Mouse (Mus musculus): ENCODE data around the gene Mrpl51. TPM values are rescaled to one million over a fixed set of nuclear protein-coding genes. Genes with fewer than 3 reads are reported as not detected.

Mrpl51 gene
- polyA plus RNA-seq, 1 experiment from 2014 or later: 210 TPM

DNA sequence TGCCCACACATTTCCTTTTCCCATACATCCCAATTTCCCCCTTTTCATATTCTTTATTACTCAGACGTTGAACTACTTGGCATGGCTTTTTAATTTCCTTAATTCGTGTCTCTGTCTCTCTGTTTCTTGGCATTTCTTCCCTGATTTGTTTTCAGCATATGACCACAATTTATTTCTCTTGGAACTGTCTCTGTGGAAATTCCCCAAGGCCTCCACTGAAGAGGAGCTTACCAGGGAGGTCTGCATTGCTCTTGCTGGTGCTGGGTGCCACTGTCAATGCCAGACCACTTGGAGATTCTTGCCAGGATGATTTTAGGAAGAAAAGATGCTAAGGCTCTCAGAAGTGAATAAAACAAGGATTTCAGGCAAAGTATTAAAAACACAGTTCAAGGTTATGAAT is 21.0 kb downstream of the Mrpl51 start:
- no peaks in the 10 kb centered on the region for H3K36me3 ChIP-seq (replicated peaks; ENCODE audit: insufficient read depth, low read length)
- H3K4me3 ChIP-seq (ENCODE audit: low read depth, low read length): no peak overlapping the region
- peaks cover 13% of the 10 kb centered on the region for H3K4me1 ChIP-seq (ENCODE audit: insufficient read depth)
- 33% methylated on average over 2 of the region's 2 CpGs for WGBS (ENCODE audit: insufficient replicate concordance)
- no peak for ATAC-seq
- no peak overlapping the region for H3K9ac ChIP-seq (replicated peaks)
- TF ChIP-seq EP300 (IDR thresholded peaks at IDR 0.05; ENCODE audit: low read depth) (no peak), CTCF (IDR thresholded peaks at IDR 0.05; ENCODE audit: low read depth) (no peak)
- DNase-seq: no peak
- no peak overlapping the region for H3K27ac ChIP-seq (ENCODE audit: low read depth)
- H3K27me3 ChIP-seq (ENCODE audit: insufficient read depth, low read length): peaks cover 10% of the 10 kb centered on the region
- no peaks in the 10 kb centered on the region for H3K9me3 ChIP-seq (ENCODE audit: low read length)
- H3K4me2 ChIP-seq (ENCODE audit: low read depth, low read length): no peak overlapping the region

DNA sequence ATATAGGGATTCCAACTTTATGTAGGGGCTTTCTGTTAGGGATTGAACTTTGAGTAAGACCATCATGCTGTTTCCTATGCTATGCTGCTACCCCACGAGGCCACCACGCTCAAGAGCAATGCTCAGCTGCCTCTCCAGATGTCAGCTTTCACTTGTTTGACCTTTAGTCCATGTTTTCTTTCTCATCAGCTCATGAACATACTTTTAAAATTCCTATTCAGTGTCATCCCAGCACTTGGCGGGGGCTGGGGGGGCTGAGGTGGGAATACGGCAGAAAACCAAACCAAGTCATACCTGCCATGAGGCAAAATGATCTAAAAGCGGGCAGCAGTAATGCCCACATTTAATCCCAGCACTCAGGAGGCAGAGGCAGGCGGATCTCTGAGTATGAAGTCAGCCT is 21.5 kb downstream of the Mrpl51 start:
- Histone ChIP-seq H3K4me1 (ENCODE audit: insufficient read depth) (peaks cover 13% of the 10 kb centered on the region), H3K9me3 (ENCODE audit: low read length) (no peaks in the 10 kb centered on the region), H3K27ac (ENCODE audit: low read depth) (no peak overlapping the region), H3K4me2 (ENCODE audit: low read depth, low read length) (no peak overlapping the region), H3K27me3 (ENCODE audit: insufficient read depth, low read length) (peaks cover 10% of the 10 kb centered on the region), H3K36me3 (replicated peaks; ENCODE audit: insufficient read depth, low read length) (no peaks in the 10 kb centered on the region), H3K9ac (replicated peaks) (no peak overlapping the region), H3K4me3 (ENCODE audit: low read depth, low read length) (no peak overlapping the region)
- TF ChIP-seq CTCF (IDR thresholded peaks at IDR 0.05; ENCODE audit: low read depth) (no peak), EP300 (IDR thresholded peaks at IDR 0.05; ENCODE audit: low read depth) (no peak)
- WGBS (ENCODE audit: insufficient replicate concordance): 66% methylated on average over 6 of the region's 6 CpGs
- DNase-seq (no peak), ATAC-seq (no peak)

DNA sequence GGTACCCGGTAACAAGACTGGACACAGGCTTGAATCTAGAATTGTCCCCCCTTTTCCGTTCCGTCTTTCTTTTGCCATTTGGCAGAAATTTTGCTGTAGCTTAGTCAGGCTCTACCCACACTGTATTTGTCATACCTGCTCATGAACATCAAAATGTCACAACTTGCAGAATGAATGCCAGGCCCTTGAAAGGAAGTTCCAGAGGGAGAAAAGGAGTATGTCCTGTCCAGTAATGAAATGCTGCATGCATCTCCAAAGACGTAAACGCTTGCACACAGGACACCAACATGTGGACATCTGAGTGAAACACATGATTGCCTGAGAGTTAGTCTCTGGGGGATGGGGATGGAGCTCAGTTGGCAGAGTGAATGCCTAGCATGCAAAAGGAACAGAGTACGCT is 22.1 kb downstream of the Mrpl51 start:
- ATAC-seq: no peak
- 81% methylated on average over 6 of the region's 6 CpGs for WGBS (ENCODE audit: insufficient replicate concordance)
- H3K4me2 ChIP-seq (ENCODE audit: low read depth, low read length): no peak overlapping the region

DNA sequence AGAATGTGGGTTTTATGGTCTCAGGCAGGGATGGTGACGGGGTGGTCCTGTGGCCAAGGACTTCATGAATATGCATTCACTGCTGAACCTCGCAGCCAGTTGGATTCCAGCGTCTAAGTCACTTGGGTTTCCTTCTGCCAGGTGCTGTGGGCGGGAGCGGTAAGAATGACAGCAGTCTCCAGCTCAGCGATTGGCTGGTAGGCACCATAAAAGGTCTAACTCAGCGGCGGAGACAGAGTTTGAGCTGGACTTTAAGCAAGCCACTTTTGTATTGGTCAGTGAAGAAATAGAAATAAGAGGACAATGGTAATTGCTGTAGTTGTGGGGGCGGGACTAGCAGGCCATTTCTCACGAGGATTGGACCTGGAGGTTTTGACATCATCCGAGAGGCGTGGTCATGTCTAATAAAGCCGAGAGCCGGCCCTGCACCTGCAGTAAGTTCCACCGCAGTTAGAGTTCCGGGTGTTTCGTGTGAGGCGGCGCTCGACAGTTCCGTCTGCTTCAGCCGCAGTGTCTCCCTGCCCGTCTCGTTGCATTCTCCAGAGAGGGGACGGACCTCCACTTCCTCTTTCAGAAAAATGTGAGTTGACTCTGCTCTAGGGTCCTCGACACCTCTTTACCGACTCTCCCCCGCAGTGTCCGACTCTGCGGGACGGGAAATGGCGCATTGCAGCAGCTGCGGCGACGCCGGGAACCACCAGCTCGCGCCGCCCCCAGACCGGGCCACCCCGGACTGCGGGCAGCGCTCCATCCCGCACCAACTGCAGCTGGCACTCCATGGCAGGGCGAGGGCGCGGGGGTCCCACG is 23.8 kb downstream of the Mrpl51 start, which contains the start of gene Vamp1:
TSS of gene Vamp1 (plus strand) at position 404 of the 807 bp plus-strand sequence.
- Histone ChIP-seq H3K36me3 (replicated peaks; ENCODE audit: insufficient read depth, low read length) (peaks cover 12% of the 10 kb centered on the region), H3K4me3 (ENCODE audit: low read depth, low read length) (peak within 1 kb of the TSS; percentile 73), H3K27ac (ENCODE audit: low read depth) (peak within 1 kb of the TSS; percentile 87), H3K4me1 (ENCODE audit: insufficient read depth) (peaks cover 13% of the 10 kb centered on the region), H3K9me3 (ENCODE audit: low read length) (no peaks in the 10 kb centered on the region), H3K27me3 (ENCODE audit: insufficient read depth, low read length) (peaks cover 10% of the 10 kb centered on the region), H3K4me2 (ENCODE audit: low read depth, low read length) (peak within 1 kb of the TSS; percentile 95), H3K9ac (replicated peaks) (peak within 1 kb of the TSS; percentile 79)
- ATAC-seq: peak; percentile 97
- TF ChIP-seq CTCF (IDR thresholded peaks at IDR 0.05; ENCODE audit: low read depth): no peak
- peak; percentile 39; the same call in 1 of the 2 replicates for TF ChIP-seq EP300 (IDR thresholded peaks at IDR 0.05; ENCODE audit: low read depth)
- WGBS (ENCODE audit: insufficient replicate concordance): 1% methylated on average over 48 of the region's 48 CpGs
- peak; percentile 94 for DNase-seq

More for the DNA sequence above, 22.1 kb downstream of the Mrpl51 start:
- H3K9me3 ChIP-seq (ENCODE audit: low read length): no peaks in the 10 kb centered on the region
- H3K9ac ChIP-seq (replicated peaks): no peak overlapping the region
- H3K36me3 ChIP-seq (replicated peaks; ENCODE audit: insufficient read depth, low read length): no peaks in the 10 kb centered on the region
- peaks cover 13% of the 10 kb centered on the region for H3K4me1 ChIP-seq (ENCODE audit: insufficient read depth)
- H3K27ac ChIP-seq (ENCODE audit: low read depth): no peak overlapping the region
- DNase-seq: no peak
- no peak for TF ChIP-seq CTCF (IDR thresholded peaks at IDR 0.05; ENCODE audit: low read depth)
- TF ChIP-seq EP300 (IDR thresholded peaks at IDR 0.05; ENCODE audit: low read depth): no peak
- peaks cover 10% of the 10 kb centered on the region for H3K27me3 ChIP-seq (ENCODE audit: insufficient read depth, low read length)
- no peak overlapping the region for H3K4me3 ChIP-seq (ENCODE audit: low read depth, low read length)

DNA sequence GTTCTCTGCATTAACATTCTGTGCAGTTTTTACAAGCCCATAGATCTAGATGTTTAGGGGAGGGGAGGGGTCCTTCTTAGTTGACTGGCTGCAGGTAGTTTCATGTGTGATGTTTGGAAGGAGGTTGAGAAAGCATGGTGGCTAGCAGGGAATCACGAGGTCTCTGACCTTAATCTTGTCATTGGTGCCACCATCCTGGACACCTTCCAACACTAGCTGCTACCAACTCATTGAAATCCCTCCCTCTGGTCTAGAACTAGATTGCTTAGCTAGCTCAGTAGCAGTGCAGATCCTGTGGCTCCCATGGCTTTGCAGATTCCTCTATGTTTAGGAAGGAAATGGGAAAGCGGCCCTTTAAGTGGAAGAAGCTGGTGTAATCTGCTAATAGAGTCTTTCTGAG is 25.3 kb downstream of the Mrpl51 start:
- no peak for DNase-seq
- H3K9me3 ChIP-seq (ENCODE audit: low read length): no peaks in the 10 kb centered on the region
- H3K4me3 ChIP-seq (ENCODE audit: low read depth, low read length): no peak overlapping the region
- ATAC-seq: no peak
- H3K27ac ChIP-seq (ENCODE audit: low read depth): no peak overlapping the region
- H3K4me2 ChIP-seq (ENCODE audit: low read depth, low read length): peak overlapping the region; percentile 95; the same call in 1 of the 2 replicates
- no peak overlapping the region for H3K9ac ChIP-seq (replicated peaks)
- peaks cover 10% of the 10 kb centered on the region for H3K27me3 ChIP-seq (ENCODE audit: insufficient read depth, low read length)
- TF ChIP-seq EP300 (IDR thresholded peaks at IDR 0.05; ENCODE audit: low read depth) (no peak), CTCF (IDR thresholded peaks at IDR 0.05; ENCODE audit: low read depth) (no peak)
- WGBS (ENCODE audit: insufficient replicate concordance): 54% methylated on average over 2 of the region's 2 CpGs
- peaks cover 22% of the 10 kb centered on the region for H3K36me3 ChIP-seq (replicated peaks; ENCODE audit: insufficient read depth, low read length)
- peaks cover 13% of the 10 kb centered on the region for H3K4me1 ChIP-seq (ENCODE audit: insufficient read depth)

GRCm38 (mm10) chr6:125217899-125218298 is 26.3 kb downstream of the Mrpl51 start:
- ATAC-seq: no peak
- Histone ChIP-seq H3K27ac (ENCODE audit: low read depth) (no peak overlapping the region), H3K4me3 (ENCODE audit: low read depth, low read length) (no peak overlapping the region)

More at GRCm38 (mm10) chr6:125217899-125218298, 26.3 kb downstream of the Mrpl51 start:
- Histone ChIP-seq H3K9ac (replicated peaks) (no peak overlapping the region), H3K9me3 (ENCODE audit: low read length) (no peaks in the 10 kb centered on the region), H3K27me3 (ENCODE audit: insufficient read depth, low read length) (peaks cover 10% of the 10 kb centered on the region), H3K36me3 (replicated peaks; ENCODE audit: insufficient read depth, low read length) (peaks cover 27% of the 10 kb centered on the region), H3K4me2 (ENCODE audit: low read depth, low read length) (no peak overlapping the region), H3K4me1 (ENCODE audit: insufficient read depth) (peaks cover 13% of the 10 kb centered on the region)
- TF ChIP-seq CTCF (IDR thresholded peaks at IDR 0.05; ENCODE audit: low read depth) (no peak), EP300 (IDR thresholded peaks at IDR 0.05; ENCODE audit: low read depth) (no peak)
- WGBS (ENCODE audit: insufficient replicate concordance): 89% methylated on average over 11 of the region's 11 CpGs
- DNase-seq: no peak
